Mouse (Mus musculus) E14TG2a.4 (cell line): ENCODE measurements around the gene Dennd6b.

Experiments used
- CTCF ChIP-seq: conservative IDR thresholded peaks from 2 replicates; pipeline ENCODE4 v1.5.1; 2014; ENCODE audit warnings: low read length
- NANOG ChIP-seq: IDR thresholded peaks from 2 replicates; pipeline ENCODE4 v1.6.1; 2014; ENCODE audit warnings: borderline replicate concordance, low read length, mixed read lengths
- POU5F1 ChIP-seq: IDR thresholded peaks from 2 replicates; pipeline ENCODE4 v1.6.1; 2014; ENCODE audit warnings: low read length, borderline replicate concordance

GRCm38 (mm10) chr15:89180081-89180541 is 16.2 kb downstream of the Dennd6b start:
- no peak for TF ChIP-seq CTCF
- TF ChIP-seq POU5F1, result no peak
- no peak for TF ChIP-seq NANOG
